Mouse (Mus musculus): ENCODE data around the gene Srrt.

GRCm38 (mm10) chr5:137297126-137297525 lies 10.3 kb downstream of the Srrt start:
- TF ChIP-seq EP300 (IDR thresholded peaks at IDR 0.05; ENCODE audit: insufficient read depth, low read depth, low read length) (no peak), CTCF (IDR thresholded peaks at IDR 0.05) (no peak), POLR2A (IDR thresholded peaks at IDR 0.05; ENCODE audit: insufficient read depth, low read depth, low read length) (no peak)

Data from heart, adult 2 months (tissue).